Mouse (Mus musculus): ENCODE results near the gene H2-T23. TPM values are rescaled to one million over a fixed set of nuclear protein-coding genes. Genes with fewer than 3 reads are reported as not detected.
"Not testable (repeated sequence)": the region's sequence is repeated elsewhere in the genome, so short reads cannot be mapped to it uniquely, and the experiment has no call there.

Gene H2-T23
- total RNA-seq, 2 experiments from 2014 or later: 5.4 to 5.9 TPM

DNA sequence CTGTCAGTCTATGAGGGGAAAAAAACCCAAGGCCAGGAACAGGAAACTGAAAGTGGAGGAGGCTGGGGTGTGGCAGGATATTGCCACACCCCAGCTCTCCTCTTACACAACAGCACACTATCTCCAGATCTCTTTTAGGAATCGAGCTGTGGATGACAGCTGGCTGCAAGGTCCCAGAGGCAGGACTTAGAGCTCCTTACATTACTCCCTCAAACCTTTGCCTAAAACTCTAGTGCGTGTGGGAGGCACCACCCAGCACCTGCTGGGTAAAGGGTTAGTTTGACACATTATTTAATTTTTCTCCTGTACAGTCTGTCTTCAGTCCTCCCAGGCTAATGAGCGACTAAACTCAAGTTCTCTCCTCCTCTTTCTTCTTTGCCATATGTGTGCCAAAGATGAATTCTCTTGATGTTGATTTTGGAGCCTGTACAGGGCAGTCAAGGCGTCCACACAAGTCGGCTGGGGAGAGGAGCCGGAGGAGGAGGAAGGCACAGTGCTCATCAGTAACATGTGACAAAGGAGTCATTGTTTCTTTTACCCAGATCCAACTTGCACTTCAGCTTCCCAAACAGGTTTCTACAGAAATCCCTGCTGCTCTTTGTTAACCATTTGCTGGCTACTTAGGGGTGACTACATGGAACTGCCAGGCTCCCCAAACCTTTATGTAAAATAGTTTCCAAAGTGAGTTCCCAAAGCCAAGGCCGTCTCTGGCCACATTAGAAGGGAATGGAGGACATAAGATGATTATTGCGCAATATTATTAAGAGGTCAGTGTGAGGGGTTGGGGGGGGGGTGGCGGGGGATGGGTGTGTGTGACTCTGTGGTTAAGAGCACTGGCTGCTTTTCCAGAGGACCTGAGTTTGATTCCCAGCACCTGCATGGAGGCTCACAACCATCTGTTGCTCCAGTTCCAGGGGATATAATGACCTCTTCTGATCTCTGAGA lies 8.7 kb downstream of the H2-T23 start:
- DNase-seq (ENCODE audit: low spot score in 2 of 2): no peak

DNA sequence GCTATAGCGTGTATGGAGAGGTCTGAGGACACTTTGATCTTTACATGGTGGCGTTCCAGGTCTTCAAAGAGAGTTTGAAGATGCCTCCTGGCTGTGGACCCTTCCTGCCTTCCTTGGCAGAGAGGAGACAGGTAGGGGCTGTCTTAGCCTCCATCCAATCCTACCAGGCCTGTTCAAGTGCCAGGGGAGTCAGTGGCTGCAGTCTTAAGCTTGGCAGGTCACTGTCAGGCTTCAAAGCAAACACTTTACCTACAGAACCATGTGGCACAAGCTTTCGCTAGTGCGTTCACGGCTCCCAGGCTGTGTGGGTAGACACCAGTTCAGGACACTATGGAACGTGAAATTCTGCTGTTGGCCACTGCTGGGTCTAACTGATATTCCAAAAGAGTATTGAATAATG lies 9.7 kb downstream of the H2-T23 start:
- DNase-seq (ENCODE audit: low spot score in 2 of 2): no peak

DNA sequence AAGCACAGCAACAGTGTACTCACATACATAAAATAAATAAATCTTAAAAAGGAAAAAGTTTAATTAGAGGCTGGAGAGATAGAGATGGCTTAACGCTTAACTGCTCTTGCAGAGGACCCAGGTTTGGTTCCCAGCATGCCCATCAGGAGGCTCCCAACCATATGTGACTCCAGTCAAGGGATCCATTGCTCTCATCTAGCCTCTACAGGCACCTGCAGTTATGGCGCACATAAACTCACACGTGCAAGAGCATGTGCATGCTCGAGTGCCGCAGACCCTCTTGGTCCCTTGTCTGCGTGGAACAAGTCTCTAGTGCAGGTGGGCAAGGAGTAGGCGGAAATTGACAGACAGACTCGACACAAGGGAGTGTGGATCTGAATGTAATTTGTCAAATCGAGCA lies 10.6 kb downstream of the H2-T23 start:
- DNase-seq (ENCODE audit: low spot score in 2 of 2): no peak

DNA sequence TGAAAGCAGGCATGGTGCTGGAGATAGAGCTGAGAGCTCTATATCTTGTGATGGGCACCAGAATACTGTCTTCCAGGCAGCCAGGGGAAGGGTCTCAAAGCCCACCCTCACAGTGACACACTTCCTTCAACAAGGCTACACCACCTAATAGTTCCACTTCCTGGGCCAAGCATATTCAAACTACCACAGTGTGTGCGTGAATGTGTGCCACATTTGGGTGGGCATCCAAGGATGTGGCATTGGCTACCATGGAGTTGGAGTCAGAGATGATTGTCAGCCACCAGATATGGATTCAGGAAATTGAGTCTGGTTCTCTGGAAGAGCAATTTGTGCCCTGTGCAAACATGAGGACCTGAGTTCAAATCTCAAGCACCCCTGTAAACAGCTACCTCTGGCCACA lies 11.3 kb downstream of the H2-T23 start:
- DNase-seq (ENCODE audit: low spot score in 2 of 2): no peak

DNA sequence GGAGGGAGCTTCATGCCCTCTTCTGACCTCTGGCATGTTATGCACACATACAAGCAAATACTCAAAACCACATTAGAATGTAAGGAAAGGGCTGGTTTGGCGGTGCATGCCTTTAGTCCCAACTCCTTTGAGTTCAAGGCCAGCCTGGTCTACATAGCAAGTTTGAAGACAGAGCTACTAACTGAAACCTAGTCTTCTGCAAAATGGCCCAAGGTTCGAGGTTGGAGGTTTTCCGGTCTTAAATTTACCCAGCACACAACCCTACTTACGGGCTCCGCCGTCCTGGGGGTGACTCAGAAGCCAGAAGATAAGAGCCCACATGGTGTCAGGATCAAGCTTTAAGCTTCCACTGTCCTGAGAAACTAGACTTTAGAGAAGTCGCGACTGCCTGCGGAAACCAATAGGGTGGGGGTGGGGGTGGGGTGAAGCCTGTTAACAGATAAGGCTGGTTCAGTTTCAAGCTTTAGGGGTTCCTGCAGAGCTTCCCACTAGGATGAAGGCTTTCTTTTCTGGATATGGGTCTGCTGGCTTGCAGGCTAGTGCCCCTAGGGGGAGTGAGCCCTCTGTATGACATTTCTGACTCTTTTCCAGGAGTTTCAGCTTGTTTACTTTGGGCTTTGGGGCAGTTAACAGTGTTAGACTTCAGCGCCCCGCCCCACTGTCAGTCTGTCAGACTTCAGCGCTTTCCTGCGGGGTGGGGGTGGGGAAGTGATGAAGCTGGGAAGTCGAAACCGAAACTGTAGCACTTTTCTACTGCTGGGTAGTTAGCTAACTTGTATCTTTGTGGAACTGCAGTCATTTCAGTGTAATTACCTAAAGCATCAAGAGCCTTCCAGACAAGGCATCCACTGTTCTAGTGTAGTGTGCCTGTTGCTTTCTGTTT lies 12.2 kb downstream of the H2-T23 start, which contains the start of gene H2-T24:
Gene H2-T24, minus strand, starts transcription at position 370 of the 883 bp plus-strand sequence.
- DNase-seq (ENCODE audit: low spot score in 2 of 2): no peak

DNA sequence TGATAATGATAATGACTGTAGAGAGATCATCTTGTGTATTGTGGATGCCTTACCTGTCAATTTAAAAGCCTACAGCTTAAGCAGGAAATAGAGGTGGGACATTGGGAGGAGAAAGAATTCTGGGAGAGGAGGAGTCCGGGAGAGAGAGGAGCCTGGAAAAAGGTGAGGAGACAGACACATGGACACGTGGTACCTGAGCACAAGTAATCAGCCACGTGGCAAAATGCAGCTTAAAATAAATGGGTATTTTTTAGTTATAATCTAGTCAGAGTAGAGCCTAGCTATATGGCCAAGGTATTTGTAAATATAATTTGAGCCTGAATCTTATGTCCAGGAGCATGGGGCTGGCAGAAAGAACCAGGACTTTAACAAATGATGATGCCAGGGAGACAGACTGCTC lies 13.1 kb downstream of the H2-T23 start:
- DNase-seq (ENCODE audit: low spot score in 2 of 2): no peak

DNA sequence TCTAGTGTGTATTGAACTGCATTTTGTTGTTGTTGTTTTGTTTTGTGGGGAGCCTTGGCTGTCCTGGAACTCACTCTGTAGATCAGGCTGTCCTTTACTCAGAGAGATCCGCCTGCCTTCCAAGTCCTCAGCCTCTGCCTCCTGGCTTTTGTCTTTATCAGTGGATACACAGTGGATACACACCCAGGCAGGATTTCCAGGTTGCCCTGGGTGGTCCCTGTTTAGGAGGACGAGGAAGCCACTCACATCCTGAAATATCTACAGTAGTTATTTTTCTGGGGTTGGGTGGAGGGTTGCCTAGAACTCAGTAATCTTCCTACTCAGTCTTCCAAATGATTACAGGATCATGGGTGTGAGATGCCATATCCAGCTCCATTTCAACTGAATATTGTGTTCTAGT lies 13.7 kb downstream of the H2-T23 start:
- DNase-seq (ENCODE audit: low spot score in 2 of 2): no peak

DNA sequence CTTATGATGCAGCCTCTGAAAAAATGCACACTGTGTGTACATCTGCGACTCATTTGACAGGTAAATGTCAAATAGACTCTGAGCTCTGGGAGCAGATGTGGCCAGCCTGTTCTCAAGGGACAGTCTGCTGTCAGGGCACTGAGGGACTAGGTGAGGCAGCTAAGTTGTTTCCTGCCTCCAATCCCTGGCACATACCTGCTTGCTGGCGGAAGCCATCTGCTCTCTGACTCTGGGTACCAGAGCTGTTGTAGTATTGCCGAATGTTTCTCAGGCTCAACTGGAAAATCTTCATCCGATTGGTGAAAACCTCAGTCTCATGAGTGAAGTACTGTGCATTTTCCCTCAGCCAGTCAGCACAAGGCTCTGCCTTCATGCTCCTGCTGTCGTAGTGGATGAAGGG lies 15.6 kb downstream of the H2-T23 start:
- DNase-seq (ENCODE audit: low spot score in 2 of 2): no peak

DNA sequence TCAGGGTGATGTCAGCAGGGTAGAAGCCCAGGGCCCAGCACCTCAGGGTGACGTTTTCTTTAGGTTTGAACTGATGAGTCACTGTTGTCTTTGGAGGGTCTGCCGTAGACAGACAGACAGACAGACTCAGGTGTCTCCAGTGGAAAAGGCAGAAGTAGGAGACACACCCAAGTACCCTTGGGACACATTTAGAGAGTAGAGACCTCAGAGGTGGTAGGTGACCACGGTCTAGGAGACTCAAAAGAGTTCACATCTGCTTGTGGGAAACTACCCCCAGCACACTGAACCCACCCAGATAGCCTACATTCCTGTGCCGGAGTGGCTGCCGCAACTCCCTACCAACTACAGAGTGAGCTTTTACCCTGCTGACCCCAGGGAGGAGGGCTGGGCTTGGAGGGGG lies 17.7 kb downstream of the H2-T23 start:
- no peak for DNase-seq (ENCODE audit: low spot score in 2 of 2)

DNA sequence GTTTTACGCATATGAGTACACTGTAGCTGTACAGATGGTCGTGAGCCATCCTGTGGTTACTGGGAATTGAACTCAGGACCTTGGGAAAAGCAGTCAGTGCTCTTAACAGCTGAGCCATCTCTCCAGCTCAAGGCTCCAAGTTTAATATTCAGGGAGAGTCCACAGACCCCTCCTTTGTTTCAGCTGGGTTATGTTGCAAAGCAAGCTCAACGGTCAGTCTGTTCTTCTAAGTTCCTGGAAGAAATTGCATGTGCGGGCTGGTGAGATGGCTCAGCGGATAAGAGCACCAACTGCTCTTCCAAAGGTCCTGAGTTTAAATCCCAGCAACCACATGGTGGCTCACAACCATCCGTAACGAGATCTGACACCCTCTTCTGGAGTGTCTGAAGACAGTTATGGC lies 28.2 kb downstream of the H2-T23 start:
- DNase-seq (ENCODE audit: low spot score in 2 of 2): not testable (repeated sequence)

DNA sequence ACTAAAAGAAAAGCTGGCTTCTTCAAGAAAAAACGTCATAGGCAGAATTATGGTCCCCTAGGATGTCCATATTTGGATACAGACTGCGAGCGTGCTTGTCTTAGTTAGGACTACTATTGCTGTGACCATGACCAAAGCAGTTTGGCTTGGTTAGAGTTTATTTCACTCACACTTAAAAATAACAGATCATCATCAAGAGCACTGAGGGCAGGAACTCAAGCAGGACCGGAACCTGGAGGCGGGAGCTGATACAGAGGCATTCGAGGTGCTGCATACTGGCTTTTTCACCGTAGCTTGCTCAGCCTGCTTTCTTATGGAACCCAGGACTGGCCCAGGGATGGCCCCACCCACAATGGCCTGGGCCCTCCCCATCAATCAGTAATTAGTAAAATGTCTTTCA lies 29.3 kb downstream of the H2-T23 start:
- DNase-seq (ENCODE audit: low spot score in 2 of 2): no peak

DNA sequence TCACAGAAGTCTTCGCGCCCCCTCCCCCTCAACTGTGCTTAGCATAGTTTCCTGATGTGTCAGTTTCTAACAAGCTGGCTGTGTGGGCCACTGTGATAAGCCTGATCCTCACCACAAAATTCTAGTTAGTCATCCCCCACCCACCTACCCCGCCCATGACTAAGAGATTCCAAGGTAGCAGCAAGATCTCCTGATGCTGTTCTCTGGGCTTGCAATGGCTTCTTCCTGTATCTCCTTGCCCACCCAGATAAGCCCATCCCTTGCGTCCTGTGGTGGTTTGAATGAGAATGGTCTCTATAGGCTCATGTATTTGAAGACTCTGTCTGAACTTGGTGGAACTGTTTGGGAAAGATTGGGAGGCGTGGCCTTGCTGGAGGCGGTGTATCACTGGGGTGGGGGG lies 30.7 kb downstream of the H2-T23 start:
- DNase-seq (ENCODE audit: low spot score in 2 of 2): no peak

DNA sequence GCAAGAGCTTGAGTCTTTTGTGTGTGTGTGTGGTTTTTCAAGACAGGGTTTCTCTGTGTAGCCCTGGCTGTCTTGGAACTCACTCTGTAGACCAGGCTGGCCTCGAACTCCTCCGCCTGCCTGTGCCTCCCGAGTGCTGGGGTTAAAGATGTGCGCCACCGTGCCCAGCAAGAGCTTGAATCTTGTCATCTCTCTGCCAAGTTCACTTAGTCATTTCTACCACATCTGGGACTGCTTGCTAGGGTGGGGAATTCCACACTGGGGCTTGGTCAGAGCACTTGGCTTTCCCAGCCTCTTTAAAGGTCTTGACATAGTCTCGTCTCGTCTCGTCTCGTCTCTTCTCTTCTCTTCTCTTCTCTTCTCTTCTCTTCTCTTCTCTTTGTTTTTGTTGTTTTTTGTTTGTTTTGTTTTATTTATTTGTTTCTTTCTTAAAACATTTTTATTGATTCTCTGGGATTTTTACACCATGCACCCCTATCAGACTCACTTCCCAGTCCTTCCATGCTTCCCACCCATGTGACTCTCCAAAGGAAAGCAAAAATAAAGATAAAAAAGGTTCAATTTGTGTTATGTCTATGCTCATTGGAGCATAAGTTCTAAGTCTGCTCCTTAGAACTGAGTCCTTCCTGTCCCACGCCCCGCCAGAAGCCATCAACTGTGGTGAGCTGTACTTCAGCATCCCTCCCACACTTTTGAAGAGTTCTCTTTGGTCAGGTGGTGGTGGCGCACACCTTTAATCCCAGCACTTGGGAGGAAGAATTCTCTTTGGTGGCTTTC lies 31.3 kb downstream of the H2-T23 start:
- DNase-seq (ENCODE audit: low spot score in 2 of 2): no peak

DNA sequence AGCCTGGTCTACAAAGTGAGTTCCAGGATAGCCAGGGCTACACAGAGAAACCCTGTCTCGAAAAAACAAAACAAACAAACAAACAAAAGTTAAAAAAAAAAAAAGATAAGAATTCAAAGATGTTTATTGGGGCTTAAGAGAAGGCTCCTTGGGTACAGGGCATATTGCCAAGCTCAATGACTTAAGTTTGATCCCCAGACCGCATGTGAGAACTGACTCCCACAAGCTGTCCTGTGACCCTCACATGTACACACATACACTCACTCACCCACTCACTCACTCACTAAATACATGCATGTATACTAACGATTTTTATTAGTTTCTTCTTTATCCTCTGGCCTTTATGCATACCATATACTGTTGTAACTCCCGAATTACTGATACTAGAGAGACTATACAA lies 32.3 kb downstream of the H2-T23 start:
- no peak for DNase-seq (ENCODE audit: low spot score in 2 of 2)

DNA sequence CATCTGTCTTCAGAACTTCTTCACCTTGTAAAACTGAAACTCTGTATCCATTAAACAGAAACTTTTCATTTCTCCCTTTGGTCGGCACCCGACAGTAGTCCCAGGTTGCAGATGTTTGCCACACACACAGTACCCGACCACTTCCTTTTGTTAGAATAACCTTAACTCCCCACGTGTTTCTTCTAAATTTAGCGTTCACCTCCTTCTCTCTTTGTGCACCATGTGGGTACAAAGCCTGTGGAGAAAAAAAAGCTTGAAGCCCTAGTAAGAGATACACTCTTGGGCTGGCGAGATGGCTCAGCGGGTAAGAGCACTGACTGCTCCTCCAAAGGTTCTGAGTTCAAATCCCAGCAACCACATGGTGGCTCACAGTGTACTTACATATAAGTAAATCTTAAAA lies 33.3 kb downstream of the H2-T23 start:
- no peak for DNase-seq (ENCODE audit: low spot score in 2 of 2)

DNA sequence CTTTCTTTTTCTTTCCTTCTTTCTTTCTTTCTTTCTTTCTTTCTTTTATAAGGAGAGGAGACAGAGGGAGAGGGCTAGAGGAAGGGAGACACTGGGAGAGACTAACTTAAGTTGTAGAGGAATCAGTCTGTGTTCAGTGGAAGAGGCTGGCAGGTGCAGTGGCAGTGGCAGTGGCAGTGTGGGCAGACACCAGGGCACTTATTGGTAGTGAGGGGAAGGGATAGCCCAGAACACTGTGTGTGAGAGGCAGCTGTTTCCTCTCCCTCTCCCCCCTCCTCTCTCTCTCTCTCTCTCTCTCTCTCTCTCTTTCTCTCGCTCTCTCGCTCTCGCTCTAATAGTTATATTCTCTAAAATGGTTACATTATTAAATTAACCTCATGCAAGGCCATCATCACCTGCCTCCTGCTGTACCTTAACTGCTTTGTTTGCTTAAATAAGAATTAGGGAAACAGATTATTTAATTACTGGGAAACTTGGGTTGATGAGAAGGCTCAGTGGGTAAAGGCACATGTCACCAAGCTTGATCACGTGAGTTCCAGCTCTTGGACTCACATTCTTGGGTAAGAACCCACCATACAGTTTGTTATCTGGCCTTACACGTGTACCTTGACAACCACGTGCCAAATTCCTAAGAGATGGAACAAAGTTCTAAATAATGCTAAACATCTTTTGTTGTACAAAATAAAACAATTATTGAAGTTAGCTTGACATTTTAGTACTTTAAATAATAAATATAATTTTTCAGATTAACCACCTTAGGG lies 33.9 kb downstream of the H2-T23 start:
- no peak for DNase-seq (ENCODE audit: low spot score in 2 of 2)

DNA sequence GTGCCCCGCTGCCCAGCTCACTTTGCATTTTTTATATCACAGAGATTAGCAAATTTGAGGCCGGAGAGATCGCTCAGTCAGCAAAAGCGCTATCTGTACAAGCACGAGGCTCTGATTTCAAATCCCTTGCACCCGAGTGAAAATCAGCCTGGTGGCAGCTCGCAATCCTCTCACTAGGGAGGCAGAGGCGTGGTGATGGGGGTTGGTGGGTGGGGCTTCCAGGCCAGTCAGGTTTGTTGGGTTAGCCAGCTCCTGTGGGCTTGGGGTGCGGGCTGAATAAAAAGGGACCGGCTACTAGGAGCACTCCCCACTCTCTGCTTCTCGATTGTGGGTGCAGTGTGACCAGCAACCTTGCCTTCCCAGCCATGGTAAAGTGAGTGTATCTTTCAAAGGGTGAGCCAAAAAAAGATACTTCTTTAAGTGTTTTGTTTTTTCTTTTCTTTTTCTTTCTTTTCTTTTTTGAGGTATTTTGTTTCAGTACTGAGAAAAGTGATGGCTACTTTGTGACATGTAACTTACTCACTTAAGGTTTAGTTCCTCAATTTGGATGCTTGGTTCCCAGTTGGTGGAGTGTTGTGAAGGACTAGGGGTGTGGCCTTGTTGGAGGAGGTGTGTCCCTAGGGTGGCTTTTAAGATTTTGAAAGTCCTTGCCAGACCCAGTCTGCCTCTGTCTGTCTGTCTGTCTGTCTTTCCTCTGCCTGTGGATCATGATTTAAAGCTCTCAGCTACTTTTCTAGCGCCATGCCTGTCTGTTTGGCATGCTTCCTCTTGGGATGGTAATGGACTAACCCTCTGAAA lies 34.7 kb downstream of the H2-T23 start:
- no peak for DNase-seq (ENCODE audit: low spot score in 2 of 2)

DNA sequence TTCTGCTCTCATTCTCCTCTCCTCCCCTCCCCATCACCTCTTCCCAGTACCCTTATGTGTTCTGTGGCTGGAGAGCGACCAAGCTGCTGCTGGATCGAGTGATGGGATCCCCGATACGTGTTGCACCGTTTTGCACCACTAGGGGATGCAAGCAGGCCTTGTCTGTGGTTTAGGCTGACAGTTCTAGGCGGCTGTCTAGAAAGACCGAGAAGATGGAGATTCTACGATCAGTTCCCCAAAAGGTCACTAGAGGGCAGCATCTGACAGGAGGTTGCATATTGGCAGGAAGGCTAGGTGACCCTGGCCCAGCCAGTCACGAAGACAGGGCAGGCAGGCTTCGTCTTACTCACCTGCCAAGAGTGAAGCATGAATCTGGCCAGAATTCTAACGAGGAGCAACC lies 35.7 kb downstream of the H2-T23 start:
- peak; percentile 89 to 98 for DNase-seq (ENCODE audit: low spot score in 2 of 2)

DNA sequence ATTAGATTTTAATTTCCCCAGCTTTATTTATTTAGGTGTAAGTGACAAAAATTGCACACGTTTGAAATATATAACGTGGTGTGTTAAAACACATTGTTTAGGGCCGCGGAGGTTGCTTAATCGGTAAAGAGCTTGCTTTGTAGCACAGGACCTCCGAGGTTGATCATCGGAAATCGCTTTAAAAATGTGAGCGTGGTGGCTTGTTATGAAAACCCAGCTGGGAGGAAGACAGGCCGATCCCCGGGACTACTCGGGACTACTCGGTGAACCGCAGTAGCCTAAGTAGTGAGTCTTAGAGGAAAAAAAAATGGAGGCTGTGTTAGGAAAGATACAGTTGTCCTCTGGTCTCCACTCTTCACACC lies 37.8 kb downstream of the H2-T23 start:
- peak in 1 of 2 experiments; percentile 32 for DNase-seq (ENCODE audit: low spot score in 2 of 2)

All from layer of hippocampus, adult 18-20 months (tissue).